Mouse (Mus musculus) brain, embryonic 14.5 days (tissue): ENCODE measurements around the gene Tpbgl.

Experiments used
- CTCF ChIP-seq: fragments of 200-500 bp; IDR thresholded peaks from 2 replicates; pipeline ENCODE4 v1.5.1; 2012; ENCODE audit warnings: inconsistent platforms, mild to moderate bottlenecking, moderate library complexity, borderline replicate concordance; ENCODE audit not compliant: insufficient read depth, insufficient read length; ENCODE audit errors: extremely low read depth
- POLR2A ChIP-seq: fragments of 200-500 bp; IDR thresholded peaks from 2 replicates; pipeline ENCODE4 v1.6.1; 2012; ENCODE audit warnings: mild to moderate bottlenecking, inconsistent platforms, borderline replicate concordance; ENCODE audit not compliant: poor library complexity, insufficient read depth, insufficient read length, severe bottlenecking; ENCODE audit errors: extremely low read depth

DNA sequence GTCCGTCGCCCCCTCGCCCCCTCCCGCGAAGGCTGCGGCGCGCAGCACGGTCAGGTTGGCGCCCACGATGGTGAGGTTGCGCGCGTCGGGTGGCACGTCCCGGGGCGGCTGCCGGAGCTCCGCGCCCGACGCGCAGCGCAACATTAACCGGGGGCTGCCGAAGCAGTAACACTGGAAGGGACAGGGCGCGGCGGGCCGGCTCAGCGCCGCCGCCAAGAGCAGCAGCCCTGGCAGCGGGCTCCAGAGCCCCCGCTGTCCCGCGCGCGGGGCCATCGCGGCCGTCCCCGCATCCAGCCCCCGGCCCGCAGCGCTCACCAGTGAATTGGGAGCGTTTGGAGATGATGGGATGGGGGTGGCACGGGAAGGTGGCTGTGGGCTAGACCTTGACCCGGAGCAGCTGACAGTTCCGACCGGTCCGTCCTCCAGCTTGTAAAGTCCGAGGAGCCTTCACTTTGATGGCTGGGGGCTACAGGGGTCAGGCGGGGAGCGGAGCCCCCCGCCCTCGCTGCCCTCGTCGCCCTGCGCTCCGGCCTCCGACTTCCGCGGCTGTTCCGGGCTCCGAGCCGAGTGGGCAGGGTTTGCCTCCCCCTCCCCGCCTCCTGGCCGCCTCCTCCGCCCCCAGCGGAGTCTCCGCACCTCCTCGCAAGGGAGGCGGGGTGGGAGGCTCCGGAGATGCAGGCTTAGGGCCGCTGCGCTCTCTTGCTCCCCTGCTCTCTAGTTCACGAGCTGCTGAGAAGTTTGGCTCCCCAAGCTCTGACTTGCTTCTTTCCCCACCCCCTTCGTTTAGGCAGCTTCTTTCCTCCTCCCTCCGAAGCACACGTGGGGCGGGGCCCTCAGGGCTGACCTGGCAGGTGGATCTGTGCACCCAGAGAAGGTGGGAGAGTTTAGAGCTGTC is at the start of gene Tpbgl:
- TF ChIP-seq POLR2A (no peak), CTCF (no peak)
